Comparison of ENCODE assay signal across 35 mouse cellular contexts in the genomic region with DNA sequence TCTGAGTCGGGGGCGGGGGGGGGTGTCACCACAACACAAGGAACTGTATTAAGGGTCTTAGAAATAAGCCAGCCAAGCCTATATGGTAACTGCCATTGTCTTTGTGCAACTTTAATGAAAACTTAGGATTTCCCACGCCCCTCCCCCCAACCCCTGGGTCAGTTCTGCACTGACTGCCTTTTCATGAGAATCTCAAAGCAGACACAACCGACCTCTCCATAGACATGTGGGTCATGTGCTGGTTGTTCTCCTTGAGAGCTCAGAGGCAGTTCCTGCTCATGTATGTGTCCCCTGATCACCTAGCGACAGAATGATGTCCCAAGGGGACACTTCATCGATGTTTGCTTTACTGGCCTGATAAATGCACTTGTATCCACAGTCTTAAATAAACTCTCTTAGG. TPM values are rescaled to one million over a fixed set of nuclear protein-coding genes. Genes with fewer than 3 reads are reported as not detected.
"Had no signal": no experiment of that assay in that cellular context is flagged by ENCODE, and none has a peak within 500 bp of the region (broad histone marks: within the 10 kb centered on the region; RNA-seq: fewer than 3 reads in every experiment).

No protein-coding gene starts in this region.

- H3K4me2 ChIP-seq: heart, embryonic 11.5 days; heart, embryonic 12.5 days; heart, embryonic 13.5 days; heart, embryonic 15.5 days; hindbrain, embryonic 12.5 days; hindbrain, embryonic 13.5 days; hindbrain, embryonic 14.5 days; hindbrain, embryonic 15.5 days; intestine, embryonic 15.5 days; kidney, embryonic 15.5 days had no signal

- H3K36me3 ChIP-seq: heart, embryonic 10.5 days; heart, embryonic 12.5 days; heart, embryonic 13.5 days; heart, embryonic 15.5 days; hindbrain, embryonic 10.5 days; hindbrain, embryonic 12.5 days; hindbrain, embryonic 13.5 days; hindbrain, embryonic 15.5 days; intestine, embryonic 15.5 days; kidney, embryonic 15.5 days had no signal

- H3K9me3 ChIP-seq: heart, embryonic 15.5 days; hindbrain, embryonic 13.5 days; hindbrain, embryonic 15.5 days; intestine, embryonic 15.5 days had no signal

- H3K4me3 ChIP-seq: heart, embryonic 10.5 days; heart, embryonic 12.5 days; heart, embryonic 13.5 days; heart, embryonic 15.5 days; hindbrain, embryonic 10.5 days; hindbrain, embryonic 12.5 days; hindbrain, embryonic 13.5 days; hindbrain, embryonic 15.5 days; intestine, embryonic 15.5 days; kidney, embryonic 15.5 days; layer of hippocampus, adult 2 months had no signal

- ATAC-seq: hindbrain, embryonic 16.5 days; hindbrain, postnatal 0 days; inflammation-experienced regulatory T-cells, adult 6 months; intestine, embryonic 15.5 days; intestine, embryonic 16.5 days; intestine, postnatal 0 days had no signal

- H3K4me1 ChIP-seq: heart, embryonic 10.5 days; heart, embryonic 12.5 days; heart, embryonic 13.5 days; heart, embryonic 15.5 days; hindbrain, embryonic 10.5 days; hindbrain, embryonic 12.5 days; hindbrain, embryonic 13.5 days; hindbrain, embryonic 15.5 days; intestine, embryonic 15.5 days; kidney, embryonic 15.5 days had no signal

- H3K27me3 ChIP-seq: heart, embryonic 12.5 days; heart, embryonic 13.5 days; heart, embryonic 15.5 days; hindbrain, embryonic 12.5 days; hindbrain, embryonic 13.5 days; hindbrain, embryonic 15.5 days; intestine, embryonic 15.5 days; kidney, embryonic 15.5 days had no signal

- H3K27ac ChIP-seq: heart, embryonic 10.5 days; heart, embryonic 13.5 days; heart, embryonic 15.5 days; hindbrain, embryonic 10.5 days; hindbrain, embryonic 12.5 days; hindbrain, embryonic 13.5 days; hindbrain, embryonic 14.5 days; hindbrain, embryonic 15.5 days; hindbrain, postnatal 0 days; intestine, embryonic 15.5 days; kidney, embryonic 15.5 days; kidney, postnatal 0 days; layer of hippocampus, adult 2 months had no signal

- DNase-seq: heart, postnatal 10 days; heart, postnatal 14 days; heart, postnatal 36 days; kidney, adult 11 months; kidney, adult 18-20 months; kidney, adult 2 months; kidney, adult 8-10 months; kidney, adult 9 months; kidney, postnatal 10 days; kidney, postnatal 14 days; kidney, postnatal 25 days; kidney, postnatal 36 days; kidney, postnatal 4 days; layer of hippocampus, adult 9-11 months; layer of hippocampus, postnatal 36 days had no signal

- H3K9ac ChIP-seq: heart, embryonic 12.5 days; heart, embryonic 13.5 days; heart, embryonic 15.5 days; hindbrain, embryonic 12.5 days; hindbrain, embryonic 13.5 days; hindbrain, embryonic 14.5 days; hindbrain, embryonic 15.5 days; intestine, embryonic 15.5 days; kidney, embryonic 15.5 days had no signal

RNA-seq across cellular contexts. Expression of a gene that starts 27.6 kb away (rescaled TPM):
- total RNA-seq: hematopoietic stem cell, adult 5-6 weeks had no signal
- polyA plus RNA-seq: inflammation-experienced regulatory T-cells, adult 6 months had no signal
